Mouse (Mus musculus) hindbrain, embryonic 13.5 days (tissue): ENCODE results near the gene Pcsk2. TPM values are rescaled to one million over a fixed set of nuclear protein-coding genes. Genes with fewer than 3 reads are reported as not detected.

Experiments used
- ATAC-seq: fragments of 200-750 bp; cut with Nextera tagmentation; 2 replicates; pipeline ENCODE4 v1.8.0; 2017; ENCODE audit warnings: moderate TSS enrichment; ENCODE audit not compliant: low FRiP score
- H3K27ac ChIP-seq: fragments of 300-500 bp; sonication (generic); 2 replicates; pipeline ENCODE4 v1.5.1; 2015; ENCODE audit warnings: inconsistent platforms, mild to moderate bottlenecking, moderate library complexity
- H3K27me3 ChIP-seq: fragments of 300-500 bp; sonication (generic); 2 replicates; pipeline ENCODE4 v1.6.1; 2015; ENCODE audit warnings: mild to moderate bottlenecking, inconsistent platforms
- H3K36me3 ChIP-seq: fragments of 300-500 bp; sonication (generic); 2 replicates; pipeline ENCODE4 v1.6.1; 2015; ENCODE audit warnings: mild to moderate bottlenecking, inconsistent platforms
- H3K4me1 ChIP-seq: fragments of 300-500 bp; sonication (generic); replicated peaks from 2 replicates; pipeline ENCODE4 v1.6.1; 2015; ENCODE audit warnings: inconsistent platforms
- H3K4me2 ChIP-seq: fragments of 300-500 bp; sonication (generic); 2 replicates; pipeline ENCODE4 v1.6.1; 2015; ENCODE audit warnings: inconsistent platforms, mild to moderate bottlenecking, moderate library complexity
- H3K4me3 ChIP-seq: fragments of 300-500 bp; sonication (generic); 2 replicates; pipeline ENCODE4 v1.5.1; 2015; ENCODE audit warnings: mild to moderate bottlenecking, inconsistent platforms
- H3K9ac ChIP-seq: fragments of 300-500 bp; sonication (generic); 2 replicates; pipeline ENCODE4 v1.6.1; 2015; ENCODE audit warnings: mild to moderate bottlenecking, inconsistent platforms
- H3K9me3 ChIP-seq: fragments of 300-500 bp; sonication (generic); 2 replicates; pipeline ENCODE4 v1.6.1; 2016; ENCODE audit warnings: inconsistent platforms
- WGBS: fragments of 180-500 bp; shearing (Covaris S2); methylation state at CpG from one replicate; pipeline ENCODE4 v1.1.7; 2015; 5-methylcytosine and 5-hydroxymethylcytosine counted together
- polyA plus RNA-seq: library from polyadenylated mRNA; unstranded; fragments of >200 nt; fragmentation: Nextera tagmentation; extraction: Ambion mirVana; gene quantifications from 2 replicates; pipeline ENCODE4 v1.2.1, GENCODE M21; 2015

Gene Pcsk2
- polyA plus RNA-seq, 1 experiment from 2014 or later: 16.9 TPM

- Histone ChIP-seq H3K4me3 (no peak overlapping the region), H3K9me3 (no peaks in the 10 kb centered on the region), H3K4me2 (no peak overlapping the region), H3K27me3 (no peaks in the 10 kb centered on the region), H3K36me3 (no peaks in the 10 kb centered on the region), H3K9ac (no peak overlapping the region), H3K27ac (no peak overlapping the region), H3K4me1 (peaks cover 12% of the 10 kb centered on the region; the same call in 1 of the 2 replicates)
- WGBS: 90% methylated on average over 2 of the region's 2 CpGs
- ATAC-seq: no peak
These were observed 164.0 kb downstream of the Pcsk2 start for GRCm38 (mm10) chr2:143709979-143710378.

DNA sequence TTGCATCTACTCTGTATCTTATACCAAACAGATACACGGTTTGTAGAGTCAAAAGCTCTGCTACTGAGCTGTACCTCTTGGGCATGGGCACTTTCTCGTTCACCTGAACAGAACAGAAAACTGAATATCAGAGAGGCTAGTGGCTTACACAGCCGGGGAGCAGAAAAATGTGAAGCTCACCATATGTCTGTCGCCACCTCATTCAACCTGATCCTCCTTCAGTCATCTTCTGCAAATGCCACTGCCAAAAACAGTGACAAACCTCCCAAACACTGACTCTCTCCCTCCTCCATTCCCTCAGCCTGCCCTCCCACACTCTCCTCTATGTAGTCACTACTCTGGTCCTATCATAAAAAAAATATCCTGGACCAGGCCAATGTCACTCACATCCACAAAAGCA lies 165.9 kb downstream of the Pcsk2 start:
- H3K27ac ChIP-seq: no peak overlapping the region
- no peak for ATAC-seq

DNA sequence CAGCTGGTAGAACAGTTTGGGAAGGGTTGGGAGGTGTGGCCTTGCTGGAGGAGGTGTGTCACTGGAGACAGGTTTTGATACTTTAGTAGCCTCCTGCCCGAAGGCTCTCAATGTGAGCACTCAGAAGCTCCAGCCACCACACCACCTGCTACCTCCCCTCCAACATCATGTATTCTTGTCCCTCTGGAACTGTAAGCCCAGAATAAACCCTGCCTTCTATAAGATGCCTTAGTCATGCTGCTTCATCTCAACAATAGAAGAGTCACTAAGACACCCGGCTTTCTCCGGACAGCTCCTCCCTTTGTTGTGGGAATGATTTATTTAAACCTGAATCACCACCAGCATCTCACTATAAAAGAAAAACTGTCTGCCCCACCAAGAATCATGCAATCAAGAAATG lies 166.9 kb downstream of the Pcsk2 start:
- no peaks in the 10 kb centered on the region for H3K36me3 ChIP-seq
- no peak overlapping the region for H3K9ac ChIP-seq
- no peak overlapping the region for H3K4me3 ChIP-seq
- H3K9me3 ChIP-seq: no peaks in the 10 kb centered on the region
- H3K27ac ChIP-seq: no peak overlapping the region
- 0 out of 2 replicates have a peak, but pooled peaks have one; percentile 18 for ATAC-seq
- WGBS: 54% methylated on average over 3 of the region's 3 CpGs
- no peak overlapping the region for H3K4me2 ChIP-seq
- H3K4me1 ChIP-seq: peaks cover 12% of the 10 kb centered on the region; the same call in 1 of the 2 replicates
- H3K27me3 ChIP-seq: no peaks in the 10 kb centered on the region

More for the DNA sequence above, 165.9 kb downstream of the Pcsk2 start:
- Histone ChIP-seq H3K9ac (no peak overlapping the region), H3K4me3 (no peak overlapping the region), H3K36me3 (no peaks in the 10 kb centered on the region), H3K4me2 (no peak overlapping the region), H3K9me3 (no peaks in the 10 kb centered on the region), H3K4me1 (peaks cover 12% of the 10 kb centered on the region; the same call in 1 of the 2 replicates), H3K27me3 (no peaks in the 10 kb centered on the region)
- 90% methylated on average over 4 of the region's 4 CpGs for WGBS

DNA sequence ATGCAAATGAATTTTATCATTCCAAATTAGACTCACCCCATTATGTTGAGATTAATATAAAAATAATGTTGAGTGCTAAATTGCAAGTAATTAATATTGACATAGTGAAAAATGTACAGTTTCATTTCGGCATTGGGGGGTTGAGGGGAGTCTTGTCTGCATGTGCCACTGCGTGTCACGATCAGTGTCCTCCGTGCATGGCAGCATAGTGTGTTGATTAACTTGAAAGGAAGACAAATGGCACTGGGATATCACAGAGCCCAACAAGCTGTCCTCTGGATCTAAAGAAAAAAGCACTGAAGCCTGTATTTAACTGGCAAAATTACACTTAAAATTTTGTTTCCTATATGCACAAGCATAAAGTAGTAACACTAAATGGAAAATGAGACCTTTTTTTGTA lies 167.9 kb downstream of the Pcsk2 start:
- Histone ChIP-seq H3K27me3 (no peaks in the 10 kb centered on the region), H3K36me3 (no peaks in the 10 kb centered on the region), H3K4me3 (no peak overlapping the region), H3K9ac (no peak overlapping the region), H3K27ac (no peak overlapping the region), H3K9me3 (no peaks in the 10 kb centered on the region), H3K4me2 (no peak overlapping the region), H3K4me1 (peaks cover 12% of the 10 kb centered on the region; the same call in 1 of the 2 replicates)
- peak; percentile 70 for ATAC-seq
- WGBS: 49% methylated on average over 4 of the region's 4 CpGs

GRCm38 (mm10) chr2:143715110-143715509 lies 169.2 kb downstream of the Pcsk2 start:
- Histone ChIP-seq H3K9me3 (no peaks in the 10 kb centered on the region), H3K27me3 (no peaks in the 10 kb centered on the region), H3K9ac (no peak overlapping the region), H3K4me3 (no peak overlapping the region), H3K4me1 (peaks cover 12% of the 10 kb centered on the region; the same call in 1 of the 2 replicates), H3K4me2 (no peak overlapping the region), H3K27ac (no peak overlapping the region), H3K36me3 (no peaks in the 10 kb centered on the region)
- 74% methylated on average over 4 of the region's 4 CpGs for WGBS
- no peak for ATAC-seq

GRCm38 (mm10) chr2:143723231-143723630 lies 177.3 kb downstream of the Pcsk2 start:
- Histone ChIP-seq H3K4me1 (no peaks in the 10 kb centered on the region), H3K4me3 (no peak overlapping the region), H3K36me3 (no peaks in the 10 kb centered on the region), H3K4me2 (no peak overlapping the region), H3K27ac (no peak overlapping the region), H3K27me3 (no peaks in the 10 kb centered on the region), H3K9ac (no peak overlapping the region), H3K9me3 (no peaks in the 10 kb centered on the region)
- ATAC-seq: no peak
- 23% methylated on average over 4 of the region's 4 CpGs for WGBS

DNA sequence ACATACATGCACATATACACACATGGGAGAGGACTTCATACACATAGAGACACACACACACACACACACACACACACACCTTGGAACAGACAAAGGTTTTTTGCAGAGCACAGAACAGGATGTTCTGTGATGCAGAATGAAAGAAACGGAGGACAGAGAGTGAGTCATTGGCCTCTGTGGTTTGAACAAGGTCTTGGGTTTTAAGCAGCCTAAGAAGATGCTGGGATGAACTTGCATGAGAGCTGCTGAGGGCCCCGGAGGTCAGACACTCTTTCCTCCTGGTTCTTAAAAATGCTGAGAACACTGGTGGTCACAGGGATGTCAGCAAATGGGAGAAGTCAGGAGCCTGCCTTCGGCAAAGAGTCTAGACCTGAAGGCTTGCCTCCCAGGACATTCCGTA lies 178.1 kb downstream of the Pcsk2 start:
- ATAC-seq: no peak
- Histone ChIP-seq H3K4me1 (no peaks in the 10 kb centered on the region), H3K4me3 (no peak overlapping the region), H3K27me3 (no peaks in the 10 kb centered on the region), H3K9ac (no peak overlapping the region), H3K36me3 (no peaks in the 10 kb centered on the region), H3K4me2 (no peak overlapping the region), H3K9me3 (no peaks in the 10 kb centered on the region), H3K27ac (no peak overlapping the region)
- 88% methylated on average over 4 of the region's 4 CpGs for WGBS

- Histone ChIP-seq H3K27ac (no peak overlapping the region), H3K4me3 (no peak overlapping the region), H3K27me3 (no peaks in the 10 kb centered on the region), H3K4me2 (no peak overlapping the region), H3K9ac (no peak overlapping the region), H3K36me3 (no peaks in the 10 kb centered on the region), H3K4me1 (no peaks in the 10 kb centered on the region), H3K9me3 (no peaks in the 10 kb centered on the region)
- WGBS: 86% methylated on average over 8 of the region's 8 CpGs
- ATAC-seq: no peak
These were observed 178.8 kb downstream of the Pcsk2 start for GRCm38 (mm10) chr2:143724720-143725119.

DNA sequence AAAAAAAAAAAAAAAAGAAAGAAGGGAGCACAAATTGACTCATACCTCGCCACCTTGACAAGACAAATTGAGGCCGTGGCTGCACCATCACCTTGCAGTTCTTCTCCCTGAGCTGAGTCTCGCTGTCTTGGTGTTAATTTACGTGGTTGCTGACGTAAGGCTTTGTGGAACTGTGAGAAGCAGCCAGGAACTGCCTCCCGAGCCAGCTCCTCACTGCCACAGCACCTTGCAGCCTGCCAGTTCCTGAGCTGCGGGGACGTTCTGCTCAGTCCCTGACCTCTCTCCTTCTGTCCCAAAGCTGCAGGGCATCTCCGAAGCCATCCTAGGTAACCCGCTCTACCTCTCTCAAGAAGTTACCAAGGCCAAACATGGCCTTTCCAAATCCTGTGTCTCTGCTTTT lies 186.5 kb downstream of the Pcsk2 start:
- no peak overlapping the region for H3K27ac ChIP-seq
- H3K36me3 ChIP-seq: no peaks in the 10 kb centered on the region
- no peak overlapping the region for H3K4me3 ChIP-seq
- no peaks in the 10 kb centered on the region for H3K9me3 ChIP-seq
- WGBS: 92% methylated on average over 10 of the region's 10 CpGs
- no peak for ATAC-seq
- H3K9ac ChIP-seq: no peak overlapping the region
- no peaks in the 10 kb centered on the region for H3K4me1 ChIP-seq
- no peaks in the 10 kb centered on the region for H3K27me3 ChIP-seq
- no peak overlapping the region for H3K4me2 ChIP-seq

DNA sequence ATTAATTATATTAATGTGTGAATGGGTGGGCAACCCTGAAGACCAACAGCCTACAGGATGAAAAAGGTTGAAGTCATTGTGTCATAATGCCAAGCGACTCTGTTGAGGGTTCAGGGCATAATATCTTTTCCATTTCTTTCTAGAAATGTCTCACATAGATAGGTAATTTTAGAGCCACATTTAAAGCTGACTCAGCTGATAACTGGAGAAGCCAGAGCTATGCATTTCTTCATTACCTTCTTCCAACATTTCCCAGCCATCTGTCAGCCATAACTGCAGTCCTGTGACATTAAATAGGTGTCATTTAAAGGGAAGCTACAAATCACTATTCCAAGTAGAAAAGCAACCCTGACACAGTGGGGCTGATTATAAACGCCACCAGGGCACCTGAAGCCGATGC lies 189.5 kb downstream of the Pcsk2 start:
- no peak overlapping the region for H3K9ac ChIP-seq
- 78% methylated on average over 3 of the region's 3 CpGs for WGBS
- no peak overlapping the region for H3K4me3 ChIP-seq
- no peaks in the 10 kb centered on the region for H3K4me1 ChIP-seq
- H3K4me2 ChIP-seq: no peak overlapping the region
- no peaks in the 10 kb centered on the region for H3K36me3 ChIP-seq
- no peak for ATAC-seq
- H3K9me3 ChIP-seq: no peaks in the 10 kb centered on the region
- H3K27ac ChIP-seq: no peak overlapping the region
- no peaks in the 10 kb centered on the region for H3K27me3 ChIP-seq

- no peaks in the 10 kb centered on the region for H3K27me3 ChIP-seq
- H3K4me2 ChIP-seq: no peak overlapping the region
- no peak overlapping the region for H3K27ac ChIP-seq
- no peaks in the 10 kb centered on the region for H3K4me1 ChIP-seq
- H3K9me3 ChIP-seq: no peaks in the 10 kb centered on the region
- no peak overlapping the region for H3K9ac ChIP-seq
- H3K4me3 ChIP-seq: no peak overlapping the region
- ATAC-seq: no peak
- H3K36me3 ChIP-seq: no peaks in the 10 kb centered on the region
- WGBS: 73% methylated on average over 7 of the region's 7 CpGs
These were observed 193.7 kb downstream of the Pcsk2 start for GRCm38 (mm10) chr2:143739475-143740226.

DNA sequence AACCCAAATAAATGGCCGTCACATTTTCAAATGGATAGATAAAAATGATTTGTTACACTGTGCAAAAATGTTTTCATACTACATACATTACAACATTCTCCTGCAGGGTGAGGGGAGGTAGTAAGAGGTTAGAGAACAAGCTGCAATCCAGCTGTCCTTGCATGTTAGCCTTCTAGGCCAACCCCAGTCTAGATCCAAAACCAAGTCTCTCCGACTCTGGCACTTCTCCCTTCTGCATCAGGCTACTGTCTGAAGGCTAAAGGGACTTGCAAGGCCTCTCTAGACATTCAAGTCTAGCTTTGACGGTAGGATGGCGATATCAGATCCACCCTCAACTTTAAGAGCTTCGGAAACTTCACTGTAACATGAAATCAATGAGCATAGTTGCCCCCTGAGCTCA lies 196.5 kb downstream of the Pcsk2 start:
- Histone ChIP-seq H3K27ac (no peak overlapping the region), H3K4me2 (no peak overlapping the region), H3K9me3 (no peaks in the 10 kb centered on the region), H3K36me3 (no peaks in the 10 kb centered on the region), H3K4me1 (no peaks in the 10 kb centered on the region), H3K4me3 (no peak overlapping the region), H3K27me3 (no peaks in the 10 kb centered on the region), H3K9ac (no peak overlapping the region)
- 88% methylated on average over 5 of the region's 5 CpGs for WGBS
- ATAC-seq: no peak

DNA sequence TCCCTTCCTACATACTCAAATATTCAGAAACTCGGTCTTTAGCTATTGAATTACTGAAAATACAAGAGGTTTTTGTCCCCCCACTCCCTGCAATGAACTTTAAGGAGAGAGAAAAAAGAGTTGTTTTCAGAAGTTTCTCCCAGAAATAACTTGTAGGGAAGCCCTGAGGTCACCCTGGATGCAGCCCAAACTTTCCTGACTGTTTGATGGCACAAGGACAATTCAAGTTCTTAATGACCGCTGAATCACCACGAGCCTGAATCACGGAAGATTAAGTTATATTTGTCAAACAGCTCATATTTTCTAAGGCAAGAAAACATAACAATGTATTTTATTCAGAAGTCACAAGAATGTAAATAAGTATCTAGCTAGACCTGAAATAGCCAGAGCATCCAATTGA lies 197.1 kb downstream of the Pcsk2 start:
- WGBS: 90% methylated on average over 4 of the region's 4 CpGs
- no peak overlapping the region for H3K27ac ChIP-seq
- H3K36me3 ChIP-seq: no peaks in the 10 kb centered on the region
- H3K4me3 ChIP-seq: no peak overlapping the region
- H3K9ac ChIP-seq: no peak overlapping the region
- H3K4me1 ChIP-seq: no peaks in the 10 kb centered on the region
- H3K27me3 ChIP-seq: no peaks in the 10 kb centered on the region
- H3K4me2 ChIP-seq: no peak overlapping the region
- no peaks in the 10 kb centered on the region for H3K9me3 ChIP-seq
- no peak for ATAC-seq
